Mouse (Mus musculus) thymus, postnatal 14 days (tissue): Measurements from ENCODE around the gene Pes1.
"Not testable (repeated sequence)": the region's sequence is repeated elsewhere in the genome, so short reads cannot be mapped to it uniquely, and the experiment has no call there.

Source experiments
- DNase-seq: peaks from one replicate; pipeline ENCODE4 v3.0.0; 2021

Pes1 gene

DNA sequence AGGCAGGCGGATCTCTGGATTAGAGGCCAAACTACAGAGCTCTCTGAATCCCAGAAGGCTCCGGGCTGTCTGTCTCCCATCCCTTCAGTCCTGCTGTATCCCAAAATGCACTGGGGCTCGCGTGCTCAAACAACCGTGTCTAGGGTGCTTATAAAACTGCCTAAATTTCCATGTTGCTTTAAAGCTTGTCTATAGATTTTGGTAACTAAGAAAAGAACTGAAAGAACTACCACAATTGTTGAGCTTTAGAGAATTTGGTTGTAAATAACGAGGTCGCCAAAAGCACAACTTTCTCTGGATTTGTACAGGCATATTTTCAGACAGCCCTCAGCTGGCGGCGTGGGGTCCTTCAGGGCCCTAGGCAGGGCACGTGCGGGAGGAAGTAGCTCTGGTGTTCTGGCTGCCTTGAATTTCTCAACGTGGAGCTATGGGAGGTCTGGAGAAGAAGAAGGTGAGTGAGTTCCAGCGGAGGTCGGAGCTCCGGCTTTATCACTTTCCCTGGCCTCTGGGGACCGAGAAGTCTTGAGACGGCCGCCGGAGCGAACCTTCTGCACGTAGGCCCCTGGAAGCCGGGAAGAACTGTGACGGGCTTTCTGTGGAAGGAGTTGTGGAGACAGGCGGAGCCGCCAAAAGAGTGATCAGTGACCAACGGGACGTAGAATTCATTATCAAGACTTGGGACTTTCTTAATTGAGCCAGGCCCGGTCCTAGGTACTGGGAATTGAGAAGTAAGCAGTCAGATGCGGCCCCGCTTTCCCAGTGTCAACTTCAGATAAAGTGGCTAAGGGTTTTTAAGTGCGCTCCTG, at the start of gene Pes1:
Gene Pes1, plus strand, starts transcription at position 366 of the 806 bp plus-strand sequence.
- DNase-seq: peak; percentile 81

DNA sequence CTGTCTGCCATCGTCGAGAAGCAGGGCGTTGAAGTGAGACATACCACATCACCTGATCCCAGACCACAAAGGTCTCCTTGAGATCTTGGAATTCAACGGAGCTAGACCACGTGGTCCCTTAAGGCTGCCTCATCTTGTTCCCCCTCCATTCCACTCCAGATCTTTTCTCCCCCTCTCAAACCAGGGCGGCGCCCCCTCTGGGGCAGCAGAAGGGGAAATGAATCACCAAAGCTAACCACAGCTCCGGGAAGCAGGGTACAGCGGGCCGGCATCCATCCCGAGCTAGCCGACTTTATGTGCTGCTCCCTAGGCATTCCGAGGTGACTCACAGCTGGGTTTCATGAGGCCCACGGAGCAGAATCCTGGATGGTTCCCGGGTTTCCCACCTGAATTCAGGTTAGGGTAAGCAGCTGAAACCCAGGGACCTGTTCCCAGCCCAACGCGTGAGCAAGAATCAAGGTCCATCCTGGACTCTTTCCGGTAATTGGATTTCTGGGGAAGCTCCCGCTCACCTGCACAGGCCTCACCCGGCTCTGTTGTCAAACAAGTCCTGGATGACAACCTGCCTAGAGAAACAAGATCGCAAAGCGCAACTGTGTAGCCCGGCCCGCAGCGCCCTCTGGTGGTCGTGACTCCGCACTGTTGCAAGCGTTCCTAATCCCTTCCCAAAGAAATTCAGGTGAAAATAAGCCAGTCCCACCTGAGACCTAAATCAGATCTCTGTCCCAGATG, 49.5 kb upstream of the Pes1 start, which contains the start of gene Slc35e4:
Gene Slc35e4, minus strand, starts transcription at position 556 of the 732 bp plus-strand sequence.
- peak; percentile 80 for DNase-seq

DNA sequence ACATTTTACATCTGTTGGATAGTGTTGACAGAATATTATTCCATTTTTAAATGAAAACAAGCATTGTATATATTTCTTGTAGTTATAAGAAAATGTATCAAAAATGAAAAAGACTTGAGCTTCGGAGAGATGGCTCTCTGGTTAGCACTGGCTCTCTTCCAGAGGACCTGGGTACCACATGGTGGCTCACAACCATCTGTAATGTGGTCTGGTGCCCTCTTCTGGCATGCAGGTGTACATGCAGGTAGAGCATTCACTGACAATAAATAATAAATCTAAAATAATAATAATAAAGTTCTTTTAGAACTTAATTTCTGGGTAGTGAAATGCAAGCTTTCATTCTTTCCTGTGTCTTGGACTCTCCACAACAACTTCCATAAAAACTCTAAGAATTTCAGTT, 45.0 kb upstream of the Pes1 start:
- DNase-seq: no peak

DNA sequence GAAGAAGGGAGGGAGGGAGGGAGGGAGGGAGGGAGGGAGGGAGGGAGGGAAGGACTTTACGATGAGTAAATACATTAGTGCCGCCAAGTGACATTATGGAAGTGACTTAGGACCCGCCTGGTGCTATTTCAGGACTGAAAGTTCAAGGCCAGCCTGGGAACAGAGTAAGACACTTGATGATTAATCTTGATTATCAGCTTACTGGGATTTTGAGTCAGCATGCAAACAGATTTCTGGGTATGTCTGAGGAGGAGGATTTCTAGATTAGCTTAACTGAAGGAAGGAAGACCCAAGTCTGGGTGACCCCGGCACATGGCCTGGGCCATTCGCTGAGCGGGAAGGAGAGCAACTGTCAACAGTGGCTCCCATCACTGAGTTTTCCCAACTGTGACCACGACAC, 43.3 kb upstream of the Pes1 start:
- no peak for DNase-seq

DNA sequence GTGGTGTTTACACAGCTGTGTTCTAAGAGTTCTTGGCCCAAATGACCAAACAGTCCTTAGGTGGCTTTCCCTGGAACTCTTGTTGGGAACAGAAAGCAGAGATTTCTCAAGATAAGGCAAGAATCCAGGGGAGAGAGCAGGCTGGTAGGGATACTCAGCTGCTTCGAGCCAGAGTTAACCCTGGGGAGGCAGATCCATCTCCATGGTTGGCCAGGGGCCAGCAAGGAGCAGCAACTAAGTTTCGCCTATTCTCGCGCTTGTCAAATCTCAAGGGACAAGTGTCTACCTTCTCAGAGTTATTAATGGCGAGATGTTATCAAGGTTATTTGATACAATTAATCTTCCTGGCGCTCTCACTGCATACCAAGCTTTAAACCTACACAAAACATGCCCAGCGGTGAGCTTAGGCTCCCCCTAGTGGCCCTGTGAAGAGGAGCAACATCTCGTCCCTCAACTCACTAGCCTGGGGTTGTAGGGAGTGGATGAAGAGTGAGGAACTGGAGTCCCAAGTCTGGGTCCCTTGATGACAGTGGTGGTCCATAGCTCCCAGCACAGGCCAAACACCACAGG, 42.4 kb upstream of the Pes1 start:
- DNase-seq: peak; percentile 55

DNA sequence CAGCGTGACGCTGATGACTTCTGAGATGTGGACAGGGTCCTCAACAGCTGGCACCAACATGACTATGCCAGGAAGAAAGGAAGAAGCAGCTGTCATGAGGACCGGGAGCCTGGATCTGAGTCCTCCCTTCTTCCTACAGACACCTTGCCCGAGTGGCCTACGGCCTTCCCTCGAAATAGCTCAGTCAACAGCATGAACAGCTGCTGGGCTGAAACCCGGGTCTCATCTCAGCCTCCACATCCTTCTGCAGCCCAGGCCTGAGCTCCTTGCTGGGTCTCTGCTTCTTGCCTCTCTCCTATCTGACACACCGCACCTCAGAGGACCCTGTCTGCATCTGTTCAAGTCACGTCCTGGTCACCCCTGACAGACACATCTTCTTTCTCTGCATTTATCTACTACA, 41.7 kb upstream of the Pes1 start:
- no peak for DNase-seq

DNA sequence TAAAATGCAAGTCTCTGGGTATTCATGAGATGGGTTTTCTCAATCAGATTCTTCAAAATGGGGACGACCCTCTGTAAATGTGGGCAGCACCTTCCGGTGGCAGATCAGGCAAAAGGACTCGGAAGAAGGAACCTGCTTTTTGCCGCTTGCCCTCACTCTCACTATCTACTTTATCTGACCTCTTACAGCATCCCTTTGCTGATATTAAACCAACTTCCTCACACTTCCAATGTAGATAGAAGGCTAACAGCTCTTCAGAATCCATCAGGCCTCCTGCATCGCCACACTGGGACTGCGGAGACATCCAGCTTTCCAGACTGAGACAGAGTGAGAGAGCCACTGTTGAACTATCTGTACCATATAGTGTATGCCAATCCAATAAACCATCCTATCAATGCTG, 41.0 kb upstream of the Pes1 start:
- no peak for DNase-seq

DNA sequence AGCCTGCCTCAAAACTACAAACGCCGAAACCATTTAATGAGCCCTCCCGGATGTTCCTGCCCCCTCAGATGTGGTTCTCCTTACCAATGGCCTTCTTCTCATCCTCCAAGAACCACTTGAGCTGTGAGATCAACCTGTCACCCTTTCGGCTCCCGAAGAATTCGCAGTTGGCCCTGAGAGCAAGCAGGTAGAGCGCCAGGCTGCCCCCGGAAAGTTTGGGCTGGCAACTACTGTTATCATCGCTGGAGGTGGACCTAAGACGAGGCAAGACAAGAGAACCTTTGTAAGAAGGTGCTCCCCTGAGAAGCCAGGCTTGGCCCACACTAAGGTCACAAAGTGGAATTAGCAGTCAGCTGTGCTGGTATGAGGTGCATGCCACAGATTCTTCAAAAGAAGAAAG, 37.9 kb upstream of the Pes1 start:
- no peak for DNase-seq

DNA sequence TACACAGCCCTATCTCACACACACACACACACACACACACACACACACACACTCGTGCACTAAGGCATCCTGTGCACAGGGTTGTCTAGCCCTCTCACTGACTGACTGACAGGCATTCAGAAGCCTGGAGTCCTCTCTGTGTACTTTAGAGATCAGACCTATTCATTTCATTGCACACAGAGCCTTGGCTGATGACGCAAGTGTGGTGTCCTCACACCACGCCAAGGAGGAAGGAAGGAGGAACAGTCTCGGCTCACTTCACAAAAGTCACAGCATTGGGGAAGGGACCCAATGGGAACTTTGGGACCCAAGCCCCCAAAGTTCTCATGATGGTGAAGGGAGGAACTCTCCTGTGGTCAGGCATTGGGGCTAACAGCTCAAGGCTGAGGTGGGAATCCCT, 33.8 kb upstream of the Pes1 start:
- no peak for DNase-seq

DNA sequence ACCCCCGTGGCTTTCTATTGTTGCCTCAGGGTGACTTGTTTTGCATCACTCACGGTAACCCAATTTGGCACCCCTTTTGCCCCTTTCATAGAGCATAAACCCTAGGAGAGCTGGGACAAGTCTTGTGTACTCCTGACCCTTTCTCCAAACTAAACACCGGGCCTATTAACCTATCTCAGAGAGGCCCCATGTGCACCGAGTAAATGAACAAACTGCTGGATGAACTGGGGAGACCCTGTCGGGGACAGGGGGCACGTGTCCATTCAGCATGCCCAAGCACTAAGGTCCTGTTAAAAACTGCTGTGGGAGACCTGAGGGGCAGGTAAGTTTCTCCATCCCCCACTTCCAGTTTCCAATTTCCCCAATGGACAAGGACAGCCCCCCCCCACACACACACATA, 32.8 kb upstream of the Pes1 start:
- DNase-seq: no peak

DNA sequence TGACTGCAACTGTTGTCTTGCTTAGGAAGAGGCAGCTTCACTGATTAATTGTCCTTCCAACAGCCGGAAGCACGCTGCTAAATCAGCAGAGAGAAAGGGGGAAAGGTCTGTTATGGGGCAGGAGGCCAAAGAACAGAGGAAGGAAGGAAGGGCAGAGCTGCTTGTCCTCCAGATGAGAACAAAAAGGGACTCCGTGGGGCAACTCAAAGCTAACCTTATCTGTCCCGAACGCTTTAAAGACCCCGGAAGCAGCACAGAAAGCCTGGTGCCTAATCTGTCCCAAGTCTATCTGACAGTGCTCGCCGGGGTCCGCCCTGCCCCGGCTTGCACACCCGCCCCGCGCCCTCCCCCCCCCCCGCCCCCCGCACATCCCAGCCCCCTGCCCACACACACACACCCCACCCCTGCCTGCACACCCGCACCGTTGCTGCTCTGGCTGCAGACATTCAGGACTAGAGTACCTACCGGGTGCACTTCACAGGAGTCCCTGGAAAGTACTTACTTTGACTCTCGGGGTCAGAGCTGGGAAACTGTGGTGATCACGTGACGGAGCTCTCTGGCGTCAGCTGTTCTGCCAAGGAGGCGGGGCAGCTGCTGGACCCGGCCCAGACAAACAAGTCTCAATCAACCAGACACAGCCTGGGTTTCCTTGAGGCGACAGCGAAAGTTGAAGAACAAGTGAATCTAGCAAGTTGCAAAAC, 32.1 kb upstream of the Pes1 start, which contains the start of gene Tcn2:
Gene Tcn2, minus strand, starts transcription at position 649 of the 701 bp plus-strand sequence.
- DNase-seq: peak; percentile 71

DNA sequence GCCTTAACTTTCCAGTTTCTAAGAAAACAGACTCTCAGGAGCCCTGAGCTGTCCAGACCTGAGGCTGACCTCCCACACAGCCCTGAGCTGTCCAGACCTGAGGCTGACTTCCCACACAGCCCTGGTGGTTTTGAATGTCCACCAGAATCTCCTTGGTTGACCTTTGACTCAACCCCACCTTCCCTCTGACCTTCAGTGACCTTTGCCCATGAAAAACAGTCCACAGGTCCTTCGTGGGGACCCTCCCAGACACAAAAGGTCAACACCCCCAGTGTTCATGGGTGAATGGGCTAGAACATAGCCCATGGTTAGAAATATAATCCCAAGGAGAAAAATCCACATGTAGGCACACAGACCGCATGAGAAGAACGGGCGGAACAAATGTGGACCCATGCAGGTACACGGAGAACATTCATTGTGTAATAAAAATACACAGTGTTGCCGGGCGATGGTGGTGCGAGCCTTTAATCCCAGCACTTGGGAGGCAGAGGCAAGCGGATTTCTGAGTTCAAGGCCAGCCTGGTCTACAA, 30.0 kb upstream of the Pes1 start:
- no peak for DNase-seq

DNA sequence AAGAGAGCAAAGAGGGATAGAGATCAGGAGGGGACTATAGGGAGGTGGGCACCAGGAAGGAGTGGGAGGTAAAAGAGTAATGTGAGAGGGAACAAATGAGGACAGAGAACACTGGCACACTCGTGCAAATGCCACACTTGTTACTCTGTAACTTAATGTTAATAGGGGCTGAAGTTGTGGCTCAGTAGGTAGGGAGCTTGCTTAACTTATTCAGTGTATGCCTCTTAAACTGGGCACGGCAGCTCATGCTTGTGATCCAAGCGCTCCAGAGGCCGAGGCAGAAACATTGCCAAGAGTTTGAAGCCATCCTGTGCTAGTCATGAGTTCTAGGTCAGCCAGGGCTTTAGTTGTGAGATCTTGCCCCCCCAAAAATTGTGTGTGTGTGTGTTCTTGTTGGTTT, 28.6 kb upstream of the Pes1 start:
- DNase-seq: no peak

DNA sequence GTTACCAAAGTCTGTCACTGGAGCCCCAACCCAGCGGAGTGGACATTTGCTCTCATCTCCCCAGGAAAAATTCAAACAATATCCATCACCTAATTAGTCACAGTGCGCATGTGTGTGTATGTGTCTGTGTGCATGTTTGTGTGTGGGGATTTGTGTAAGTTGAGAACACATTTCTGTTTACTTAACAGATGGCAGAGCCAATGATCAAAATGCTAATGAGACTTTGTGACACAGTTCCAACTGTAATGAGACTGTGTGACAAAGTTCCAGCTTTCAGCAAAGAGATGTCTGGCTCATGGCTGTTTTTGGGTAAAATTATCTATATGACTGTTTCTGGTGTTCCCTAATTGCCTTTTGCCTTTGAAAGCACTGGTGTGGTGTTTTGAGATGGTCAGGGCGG, 27.5 kb upstream of the Pes1 start:
- no peak for DNase-seq

DNA sequence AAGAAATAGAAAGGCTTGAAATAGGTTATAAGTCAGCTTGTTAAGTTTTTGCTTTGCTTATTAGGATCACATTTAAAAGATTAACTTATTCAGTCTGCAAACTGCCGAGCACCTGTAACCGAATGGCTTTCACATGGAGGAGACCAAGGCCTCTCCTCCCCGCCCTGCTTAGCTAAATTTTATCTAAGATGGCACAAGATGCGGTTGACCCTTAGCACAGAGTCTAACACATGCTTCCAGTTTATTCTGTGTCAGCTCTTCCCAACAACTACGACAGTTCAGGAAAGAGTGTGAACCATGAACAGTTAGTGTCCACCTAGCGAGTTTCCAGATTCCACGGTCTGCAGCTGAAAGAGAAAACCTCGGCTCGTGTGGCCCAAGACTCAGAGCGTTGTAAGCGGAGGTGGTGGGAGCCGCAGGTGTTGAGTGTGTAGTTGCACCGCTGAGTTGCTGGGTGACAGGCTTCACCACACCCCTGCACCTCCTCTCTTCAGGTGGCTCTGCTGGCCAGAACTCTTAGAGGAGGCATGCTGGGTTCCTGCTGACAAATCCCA, 26.4 kb upstream of the Pes1 start:
- DNase-seq: no peak

DNA sequence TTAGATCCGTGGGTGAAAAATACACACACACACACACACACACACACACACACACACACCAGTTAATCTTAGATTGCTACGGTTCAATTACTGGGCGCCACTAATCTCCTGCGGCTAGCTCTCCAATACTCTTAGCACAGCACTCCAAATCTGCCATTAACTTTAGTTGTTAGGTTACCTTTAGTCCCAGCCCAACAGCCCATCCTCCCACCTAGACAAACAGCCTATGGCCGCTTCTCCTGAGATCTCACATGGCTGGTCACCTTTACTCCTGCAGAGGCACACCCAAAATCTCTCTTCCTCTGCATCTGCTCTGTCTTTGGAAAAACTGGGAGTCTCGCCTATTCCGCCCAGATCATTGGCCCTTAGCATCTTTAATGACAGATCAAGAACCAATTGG, 22.4 kb upstream of the Pes1 start:
- no peak for DNase-seq

DNA sequence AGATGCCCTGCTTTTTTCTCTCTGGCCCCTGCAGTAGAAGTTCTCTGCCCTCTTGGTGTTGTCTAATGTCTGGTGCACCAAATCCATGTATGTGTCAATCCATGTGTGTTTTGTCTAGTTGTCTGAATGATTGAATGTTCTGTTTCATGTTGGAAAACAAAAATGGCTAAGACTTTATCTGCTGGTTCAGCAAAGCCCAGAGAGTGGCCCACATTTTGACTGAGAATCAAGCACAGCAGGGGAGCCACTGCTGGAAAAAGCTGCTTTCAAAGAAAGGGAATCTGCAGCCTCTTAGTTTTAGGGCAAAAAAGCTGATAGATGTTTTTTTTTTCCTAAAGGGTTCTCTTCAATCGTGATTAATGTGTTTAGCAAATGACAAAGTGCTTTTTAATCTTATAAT, 17.4 kb upstream of the Pes1 start:
- DNase-seq: no peak

DNA sequence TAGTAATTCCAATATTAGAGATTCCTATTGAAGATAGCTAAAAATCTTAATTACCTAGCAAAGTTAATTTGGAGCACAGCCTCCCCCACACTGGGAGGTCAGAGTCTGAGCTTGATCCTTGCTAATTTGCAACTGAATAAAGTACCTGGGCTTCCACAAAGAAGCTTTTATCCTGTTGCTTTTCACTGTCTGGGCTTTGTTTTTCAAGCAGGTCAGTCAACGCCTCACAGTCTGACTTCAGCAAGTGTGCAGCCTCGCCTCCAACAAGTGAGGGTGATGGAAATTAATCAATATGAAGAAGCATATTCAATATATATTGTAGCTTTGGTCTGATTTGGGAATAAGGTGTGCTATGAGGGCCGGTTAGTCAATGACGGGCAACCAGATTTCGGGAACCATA, 8.9 kb upstream of the Pes1 start:
- DNase-seq: not testable (repeated sequence)

DNA sequence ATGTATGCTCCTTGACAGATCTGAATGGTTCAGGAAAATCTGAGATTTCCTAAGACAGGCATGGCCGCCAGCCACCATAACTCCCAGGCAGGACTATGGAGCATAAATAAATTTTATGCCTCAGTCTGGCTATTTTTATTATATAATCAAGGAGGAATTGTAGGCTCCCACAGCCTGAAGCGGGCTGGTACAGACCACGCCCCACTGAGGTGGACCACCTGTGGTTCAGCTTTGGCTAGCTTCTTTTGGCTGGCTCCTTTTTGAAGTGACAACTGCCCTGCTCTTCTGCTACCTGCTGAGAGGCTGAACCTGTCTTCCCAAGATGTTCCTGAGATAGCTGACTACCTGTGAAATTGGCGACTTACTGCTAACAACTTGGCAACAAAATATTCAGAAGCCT, 8.4 kb upstream of the Pes1 start:
- not testable (repeated sequence) for DNase-seq

DNA sequence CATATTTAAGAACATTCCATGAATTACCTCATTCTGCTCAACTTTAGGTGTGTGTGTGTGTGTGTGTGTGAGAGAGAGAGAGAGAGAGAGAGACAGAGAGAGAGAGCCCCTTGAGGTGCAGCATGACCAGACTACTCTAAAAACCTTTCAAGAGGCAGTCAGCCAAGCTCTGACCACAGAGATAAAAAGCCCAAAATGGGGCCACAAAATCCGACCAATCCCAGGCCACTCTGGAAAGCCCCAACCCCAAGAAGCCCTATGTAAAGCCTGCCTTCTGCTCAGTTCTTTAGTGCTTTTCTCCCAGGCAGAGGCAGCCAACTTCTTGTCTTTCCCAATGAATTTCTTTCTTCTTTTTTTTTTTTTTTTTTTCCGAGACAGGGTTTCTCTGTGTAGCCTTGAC, 2.9 kb upstream of the Pes1 start:
- no peak for DNase-seq

DNA sequence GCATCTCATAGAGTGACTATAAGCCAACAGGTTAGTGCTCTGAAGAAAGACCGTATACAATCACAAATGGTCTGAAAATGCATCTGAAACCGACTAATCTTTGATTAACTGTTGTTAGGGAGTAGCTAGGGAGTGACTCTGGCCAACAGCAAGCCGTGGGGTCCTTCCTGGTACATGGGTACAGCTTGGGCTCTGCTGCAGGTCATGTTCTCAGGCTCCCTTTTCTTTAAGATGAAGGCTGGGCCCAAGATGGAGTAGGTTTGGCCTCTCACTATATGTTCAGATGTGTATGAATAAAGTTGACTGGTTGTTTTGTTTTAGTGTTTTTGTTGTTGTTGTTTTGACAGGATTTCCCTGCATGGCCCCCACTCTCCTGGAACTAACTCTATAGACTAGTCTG, 2.0 kb upstream of the Pes1 start:
- DNase-seq: no peak

DNA sequence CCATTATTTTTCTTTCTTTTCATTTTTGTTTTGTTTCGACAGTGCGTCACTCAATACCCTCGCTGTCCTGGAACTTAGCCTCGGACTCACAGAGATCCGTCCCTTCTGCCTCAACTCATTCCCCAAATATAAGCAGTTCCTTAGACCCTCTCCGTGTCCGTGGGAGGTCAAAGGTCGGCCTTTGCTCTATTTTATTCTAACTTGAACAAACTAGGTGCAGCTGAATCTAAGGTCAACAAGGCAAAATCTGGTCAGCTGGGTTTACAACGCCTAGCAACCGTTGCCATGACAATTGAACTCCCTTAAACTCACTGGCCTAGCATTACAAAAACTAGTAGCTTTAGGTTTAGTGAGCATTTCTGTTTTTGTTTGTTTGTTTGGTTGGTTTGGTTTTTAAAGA, 620 bp upstream of the Pes1 start:
- peak; percentile 18 for DNase-seq
